Mouse (Mus musculus) heart, embryonic 10.5 days (tissue): ENCODE measurements around the gene Fam43b. TPM values are rescaled to one million over a fixed set of nuclear protein-coding genes. Genes with fewer than 3 reads are reported as not detected.

Experiments used
- DNase-seq: peaks from one replicate; pipeline ENCODE4 v3.0.0-alpha.2; 2017; ENCODE audit warnings: low spot score
- H3K27ac ChIP-seq: fragments of 300-500 bp; sonication (generic); 2 replicates; pipeline ENCODE4 v1.5.1; 2016; ENCODE audit warnings: mild to moderate bottlenecking
- H3K27me3 ChIP-seq: fragments of 300-500 bp; sonication (generic); 2 replicates; pipeline ENCODE4 v1.6.1; 2016; ENCODE audit warnings: mild to moderate bottlenecking; ENCODE audit not compliant: poor library complexity, insufficient read depth, severe bottlenecking
- H3K36me3 ChIP-seq: fragments of 300-500 bp; sonication (generic); 2 replicates; pipeline ENCODE4 v1.6.1; 2016; ENCODE audit warnings: mild to moderate bottlenecking, moderate library complexity
- H3K4me1 ChIP-seq: fragments of 300-500 bp; sonication (generic); 2 replicates; pipeline ENCODE4 v1.6.1; 2016; ENCODE audit warnings: mild to moderate bottlenecking
- H3K4me3 ChIP-seq: fragments of 300-500 bp; sonication (generic); 2 replicates; pipeline ENCODE4 v1.5.1; 2016; ENCODE audit warnings: mild to moderate bottlenecking, moderate library complexity
- H3K9me3 ChIP-seq: fragments of 300-500 bp; sonication (generic); 2 replicates; pipeline ENCODE4 v1.6.1; 2016; ENCODE audit warnings: mild to moderate bottlenecking, moderate library complexity
- WGBS: fragments of 180-500 bp; shearing (Covaris S2); methylation state at CpG from one replicate; pipeline ENCODE4 v1.1.7; 2016; 5-methylcytosine and 5-hydroxymethylcytosine counted together
- polyA plus RNA-seq: library from polyadenylated mRNA; unstranded; fragments of >200 nt; fragmentation: Nextera tagmentation; extraction: Ambion mirVana; gene quantifications from 2 replicates; pipeline ENCODE4 v1.2.1, GENCODE M21; 2016

Fam43b gene
- polyA plus RNA-seq, 1 experiment from 2014 or later: 0.16 TPM

GRCm38 (mm10) chr4:138379091-138379840, 17.1 kb downstream of the Fam43b start:
- Histone ChIP-seq H3K4me1 (no peaks in the 10 kb centered on the region), H3K36me3 (no peaks in the 10 kb centered on the region), H3K27ac (no peak overlapping the region), H3K9me3 (no peaks in the 10 kb centered on the region), H3K4me3 (no peak overlapping the region), H3K27me3 (peaks cover 30% of the 10 kb centered on the region)
- WGBS: 58% methylated on average over 14 of the region's 14 CpGs
- no peak for DNase-seq

- WGBS: 53% methylated on average over 6 of the region's 6 CpGs
- H3K27me3 ChIP-seq: peaks cover 23% of the 10 kb centered on the region
Observed at GRCm38 (mm10) chr4:138377526-138377925, 18.8 kb downstream of the Fam43b start.

GRCm38 (mm10) chr4:138375117-138375516, 21.2 kb downstream of the Fam43b start:
- WGBS: 78% methylated on average over 3 of the region's 3 CpGs

More at GRCm38 (mm10) chr4:138377526-138377925, 18.8 kb downstream of the Fam43b start:
- Histone ChIP-seq H3K9me3 (no peaks in the 10 kb centered on the region), H3K4me1 (no peaks in the 10 kb centered on the region), H3K4me3 (no peak overlapping the region), H3K36me3 (no peaks in the 10 kb centered on the region), H3K27ac (no peak overlapping the region)
- DNase-seq: no peak

GRCm38 (mm10) chr4:138370996-138371516, 25.3 kb downstream of the Fam43b start:
- WGBS: 75% methylated on average over 5 of the region's 5 CpGs
- no peak for DNase-seq

More at GRCm38 (mm10) chr4:138375117-138375516, 21.2 kb downstream of the Fam43b start:
- DNase-seq: no peak
- peaks cover 9% of the 10 kb centered on the region for H3K27me3 ChIP-seq
- no peaks in the 10 kb centered on the region for H3K9me3 ChIP-seq
- no peak overlapping the region for H3K27ac ChIP-seq
- H3K4me3 ChIP-seq: no peak overlapping the region
- H3K4me1 ChIP-seq: no peaks in the 10 kb centered on the region
- no peaks in the 10 kb centered on the region for H3K36me3 ChIP-seq

GRCm38 (mm10) chr4:138368498-138369260, 27.6 kb downstream of the Fam43b start:
- WGBS: 78% methylated on average over 12 of the region's 12 CpGs
- Histone ChIP-seq H3K36me3 (no peaks in the 10 kb centered on the region), H3K4me1 (peaks cover 15% of the 10 kb centered on the region), H3K9me3 (no peaks in the 10 kb centered on the region), H3K27ac (0 out of 2 replicates have a peak overlapping the region, but pooled peaks have one; percentile 79), H3K27me3 (peaks cover 33% of the 10 kb centered on the region), H3K4me3 (no peak overlapping the region)
- DNase-seq: no peak

More at GRCm38 (mm10) chr4:138370996-138371516, 25.3 kb downstream of the Fam43b start:
- peaks cover 29% of the 10 kb centered on the region for H3K27me3 ChIP-seq
- H3K9me3 ChIP-seq: no peaks in the 10 kb centered on the region
- no peaks in the 10 kb centered on the region for H3K36me3 ChIP-seq
- H3K4me1 ChIP-seq: peaks cover 15% of the 10 kb centered on the region
- no peak overlapping the region for H3K27ac ChIP-seq
- H3K4me3 ChIP-seq: no peak overlapping the region

GRCm38 (mm10) chr4:138367641-138368497, 28.5 kb downstream of the Fam43b start, which contains the start of gene Cda:
Cda (minus strand) TSS chr4:138367992.
- Histone ChIP-seq H3K36me3 (no peaks in the 10 kb centered on the region), H3K4me3 (peak within 1 kb of the TSS; percentile 61), H3K27me3 (peaks cover 36% of the 10 kb centered on the region), H3K9me3 (no peaks in the 10 kb centered on the region), H3K27ac (peak within 1 kb of the TSS; percentile 79), H3K4me1 (peaks cover 15% of the 10 kb centered on the region)
- peak; percentile 91 for DNase-seq
- 9% methylated on average over 34 of the region's 34 CpGs for WGBS

- H3K4me1 ChIP-seq: peaks cover 18% of the 10 kb centered on the region
- WGBS: 81% methylated on average over 2 of the region's 2 CpGs
- H3K27me3 ChIP-seq: peaks cover 45% of the 10 kb centered on the region
- H3K4me3 ChIP-seq: no peak overlapping the region
- H3K27ac ChIP-seq: no peak overlapping the region
- no peak for DNase-seq
- no peaks in the 10 kb centered on the region for H3K36me3 ChIP-seq
- H3K9me3 ChIP-seq: no peaks in the 10 kb centered on the region
Observed at GRCm38 (mm10) chr4:138366561-138366960, 29.8 kb downstream of the Fam43b start.

- Histone ChIP-seq H3K36me3 (no peaks in the 10 kb centered on the region), H3K27me3 (peaks cover 44% of the 10 kb centered on the region), H3K9me3 (no peaks in the 10 kb centered on the region), H3K4me1 (peaks cover 17% of the 10 kb centered on the region), H3K4me3 (no peak overlapping the region), H3K27ac (no peak overlapping the region)
- DNase-seq: no peak
- 67% methylated on average over 5 of the region's 5 CpGs for WGBS
Observed at GRCm38 (mm10) chr4:138363511-138363910, 32.8 kb downstream of the Fam43b start.

- H3K36me3 ChIP-seq: no peaks in the 10 kb centered on the region
- H3K27me3 ChIP-seq: peaks cover 41% of the 10 kb centered on the region
- H3K9me3 ChIP-seq: no peaks in the 10 kb centered on the region
- H3K4me3 ChIP-seq: no peak overlapping the region
- H3K27ac ChIP-seq: no peak overlapping the region
- no peak for DNase-seq
- peaks cover 10% of the 10 kb centered on the region for H3K4me1 ChIP-seq
- 79% methylated on average over 7 of the region's 7 CpGs for WGBS
Observed at GRCm38 (mm10) chr4:138362883-138363282, 33.4 kb downstream of the Fam43b start.

- H3K4me3 ChIP-seq: peak overlapping the region; percentile 16; the same call in 1 of the 2 replicates
- WGBS: 11% methylated on average over 11 of the region's 11 CpGs
- no peak for DNase-seq
- no peaks in the 10 kb centered on the region for H3K36me3 ChIP-seq
- peaks cover 4% of the 10 kb centered on the region; the same call in 1 of the 2 replicates for H3K4me1 ChIP-seq
- H3K9me3 ChIP-seq: no peaks in the 10 kb centered on the region
- peaks cover 30% of the 10 kb centered on the region for H3K27me3 ChIP-seq
- H3K27ac ChIP-seq: no peak overlapping the region
Observed at GRCm38 (mm10) chr4:138361370-138361821, 34.9 kb downstream of the Fam43b start.

- H3K27me3 ChIP-seq: peaks cover 22% of the 10 kb centered on the region
Observed at GRCm38 (mm10) chr4:138358176-138358575, 38.2 kb downstream of the Fam43b start.

GRCm38 (mm10) chr4:138356551-138356950, 39.8 kb downstream of the Fam43b start:
- Histone ChIP-seq H3K27ac (no peak overlapping the region), H3K4me1 (peaks cover under 1% of the 10 kb centered on the region; the same call in 1 of the 2 replicates), H3K9me3 (no peaks in the 10 kb centered on the region), H3K36me3 (no peaks in the 10 kb centered on the region), H3K4me3 (no peak overlapping the region), H3K27me3 (peaks cover 11% of the 10 kb centered on the region)
- no peak for DNase-seq
- 87% methylated on average over 12 of the region's 12 CpGs for whole genome bisulfite sequencing

More at GRCm38 (mm10) chr4:138358176-138358575, 38.2 kb downstream of the Fam43b start:
- H3K4me1 ChIP-seq: peaks cover 4% of the 10 kb centered on the region; the same call in 1 of the 2 replicates
- H3K36me3 ChIP-seq: no peaks in the 10 kb centered on the region
- H3K9me3 ChIP-seq: no peaks in the 10 kb centered on the region
- WGBS: 66% methylated on average over 3 of the region's 3 CpGs
- no peak overlapping the region for H3K27ac ChIP-seq
- DNase-seq: no peak
- no peak overlapping the region for H3K4me3 ChIP-seq
